Mouse (Mus musculus) embryonic fibroblast, embryonic 13.5 days (primary cell): ENCODE measurements at regions not wholly inside any gene's neighbourhood (a gene's known extent, or its start where the extent isn't known, plus 50 kb on each side); places are given as distances from the start of the nearest gene placed in this dataset.

ENCODE experiments used
- CTCF ChIP-seq: IDR thresholded peaks from 2 replicates; pipeline ENCODE4 v1.5.1; 2011; ENCODE audit warnings: mild to moderate bottlenecking, control low read depth, low read length, moderate library complexity, borderline replicate concordance; ENCODE audit not compliant: insufficient read depth
- POLR2A ChIP-seq: IDR thresholded peaks from 2 replicates; pipeline ENCODE4 v1.6.1; 2011; ENCODE audit warnings: low read depth, mild to moderate bottlenecking, control low read depth, low read length, moderate library complexity

DNA sequence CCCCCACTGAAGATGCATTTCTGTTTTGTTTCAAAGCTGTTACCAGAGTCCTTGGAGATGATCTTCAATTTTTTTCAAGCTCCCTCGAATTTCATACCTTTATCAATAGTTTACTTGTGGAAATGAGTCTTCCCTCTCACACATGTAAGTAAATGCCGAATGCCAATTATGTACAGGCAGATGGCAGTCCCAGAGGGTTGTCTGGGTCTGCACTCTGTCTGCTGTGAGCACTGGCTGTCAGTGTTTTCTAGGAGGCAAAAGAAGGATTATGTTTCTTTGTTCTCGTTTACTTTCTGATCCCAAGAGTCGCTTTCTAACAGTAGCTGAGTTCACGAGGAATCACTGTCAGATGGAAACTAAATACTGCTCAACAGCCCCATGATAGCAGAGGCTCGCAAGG, 491.5 kb downstream of the 1700129C05Rik start:
- TF ChIP-seq POLR2A = no peak
- no peak for TF ChIP-seq CTCF
